Mouse (Mus musculus): ENCODE measurements around the gene Spef1. TPM values are rescaled to one million over a fixed set of nuclear protein-coding genes. Genes with fewer than 3 reads are reported as not detected.

Spef1 gene
- polyA plus RNA-seq, 1 experiment from 2014 or later = 9.4 TPM

GRCm38 (mm10) chr2:131145536-131145935 lies 41.5 kb downstream of the Spef1 start:
- H3K36me3 ChIP-seq (ENCODE audit: control insufficient read depth, insufficient read depth, low read length) = peaks cover 10% of the 10 kb centered on the region
- no peak for ATAC-seq (ENCODE audit: low FRiP score)
- no peaks in the 10 kb centered on the region for H3K9me3 ChIP-seq (ENCODE audit: control insufficient read depth, low read length)
- H3K4me1 ChIP-seq (replicated peaks; ENCODE audit: control insufficient read depth, insufficient read depth, low read length) = no peaks in the 10 kb centered on the region; the same call in 1 of the 2 replicates
- DNase-seq (ENCODE audit: low spot score) = no peak
- H3K27me3 ChIP-seq (ENCODE audit: control insufficient read depth, insufficient read depth, low read length) = no peaks in the 10 kb centered on the region
- no peak overlapping the region for H3K27ac ChIP-seq (ENCODE audit: low read depth, low read length)
- H3K9ac ChIP-seq (ENCODE audit: low read depth, low read length) = no peak overlapping the region
- H3K4me2 ChIP-seq (replicated peaks; ENCODE audit: low read depth, low read length) = no peak overlapping the region
- H3K4me3 ChIP-seq (ENCODE audit: low read depth, low read length) = no peak overlapping the region
- WGBS = 88% methylated on average over 2 of the region's 2 CpGs

GRCm38 (mm10) chr2:131145121-131145520 lies 42.0 kb downstream of the Spef1 start:
- ATAC-seq (ENCODE audit: low FRiP score) (no peak), DNase-seq (ENCODE audit: low spot score) (no peak)
- Histone ChIP-seq H3K27ac (ENCODE audit: low read depth, low read length) (no peak overlapping the region), H3K9ac (ENCODE audit: low read depth, low read length) (no peak overlapping the region), H3K9me3 (ENCODE audit: control insufficient read depth, low read length) (no peaks in the 10 kb centered on the region), H3K4me1 (replicated peaks; ENCODE audit: control insufficient read depth, insufficient read depth, low read length) (no peaks in the 10 kb centered on the region; the same call in 1 of the 2 replicates), H3K27me3 (ENCODE audit: control insufficient read depth, insufficient read depth, low read length) (no peaks in the 10 kb centered on the region), H3K4me2 (replicated peaks; ENCODE audit: low read depth, low read length) (no peak overlapping the region), H3K4me3 (ENCODE audit: low read depth, low read length) (no peak overlapping the region), H3K36me3 (ENCODE audit: control insufficient read depth, insufficient read depth, low read length) (peaks cover 10% of the 10 kb centered on the region)
- WGBS = 65% methylated on average over 13 of the region's 13 CpGs

GRCm38 (mm10) chr2:131143007-131143780 lies 43.9 kb downstream of the Spef1 start:
- DNase-seq (ENCODE audit: low spot score) (no peak), ATAC-seq (ENCODE audit: low FRiP score) (peak; percentile 10; the same call in 1 of the 2 replicates)
- Histone ChIP-seq H3K27ac (ENCODE audit: low read depth, low read length) (no peak overlapping the region), H3K4me3 (ENCODE audit: low read depth, low read length) (no peak overlapping the region), H3K9me3 (ENCODE audit: control insufficient read depth, low read length) (no peaks in the 10 kb centered on the region), H3K9ac (ENCODE audit: low read depth, low read length) (no peak overlapping the region), H3K4me1 (replicated peaks; ENCODE audit: control insufficient read depth, insufficient read depth, low read length) (no peaks in the 10 kb centered on the region; the same call in 1 of the 2 replicates), H3K36me3 (ENCODE audit: control insufficient read depth, insufficient read depth, low read length) (peaks cover 10% of the 10 kb centered on the region), H3K4me2 (replicated peaks; ENCODE audit: low read depth, low read length) (no peak overlapping the region), H3K27me3 (ENCODE audit: control insufficient read depth, insufficient read depth, low read length) (no peaks in the 10 kb centered on the region)
- WGBS = 67% methylated on average over 22 of the region's 22 CpGs

- Histone ChIP-seq H3K4me3 (ENCODE audit: low read depth, low read length) (no peak overlapping the region), H3K27me3 (ENCODE audit: control insufficient read depth, insufficient read depth, low read length) (no peaks in the 10 kb centered on the region), H3K4me2 (replicated peaks; ENCODE audit: low read depth, low read length) (no peak overlapping the region), H3K27ac (ENCODE audit: low read depth, low read length) (no peak overlapping the region), H3K36me3 (ENCODE audit: control insufficient read depth, insufficient read depth, low read length) (peaks cover 6% of the 10 kb centered on the region), H3K4me1 (replicated peaks; ENCODE audit: control insufficient read depth, insufficient read depth, low read length) (no peaks in the 10 kb centered on the region; the same call in 1 of the 2 replicates), H3K9me3 (ENCODE audit: control insufficient read depth, low read length) (no peaks in the 10 kb centered on the region), H3K9ac (ENCODE audit: low read depth, low read length) (no peak overlapping the region)
- peak; percentile 45 for ATAC-seq (ENCODE audit: low FRiP score)
- peak; percentile 77 for DNase-seq (ENCODE audit: low spot score)
- 29% methylated on average over 18 of the region's 18 CpGs for WGBS
Observed at GRCm38 (mm10) chr2:131142592-131142991, 44.5 kb downstream of the Spef1 start.

- Histone ChIP-seq H3K9me3 (ENCODE audit: control insufficient read depth, low read length) (no peaks in the 10 kb centered on the region), H3K4me2 (replicated peaks; ENCODE audit: low read depth, low read length) (no peak overlapping the region), H3K4me1 (replicated peaks; ENCODE audit: control insufficient read depth, insufficient read depth, low read length) (no peaks in the 10 kb centered on the region; the same call in 1 of the 2 replicates), H3K9ac (ENCODE audit: low read depth, low read length) (no peak overlapping the region), H3K36me3 (ENCODE audit: control insufficient read depth, insufficient read depth, low read length) (peaks cover 6% of the 10 kb centered on the region), H3K4me3 (ENCODE audit: low read depth, low read length) (no peak overlapping the region), H3K27me3 (ENCODE audit: control insufficient read depth, insufficient read depth, low read length) (no peaks in the 10 kb centered on the region), H3K27ac (ENCODE audit: low read depth, low read length) (no peak overlapping the region)
- DNase-seq (ENCODE audit: low spot score) (no peak), ATAC-seq (ENCODE audit: low FRiP score) (no peak)
- WGBS = 92% methylated on average over 8 of the region's 8 CpGs
Observed at GRCm38 (mm10) chr2:131141336-131141986, 45.6 kb downstream of the Spef1 start.

- no peak overlapping the region for H3K4me2 ChIP-seq (replicated peaks; ENCODE audit: low read depth, low read length)
- ATAC-seq (ENCODE audit: low FRiP score) (no peak), DNase-seq (ENCODE audit: low spot score) (no peak)
- no peak overlapping the region for H3K27ac ChIP-seq (ENCODE audit: low read depth, low read length)
- no peaks in the 10 kb centered on the region for H3K9me3 ChIP-seq (ENCODE audit: control insufficient read depth, low read length)
- H3K27me3 ChIP-seq (ENCODE audit: control insufficient read depth, insufficient read depth, low read length) = no peaks in the 10 kb centered on the region
- H3K9ac ChIP-seq (ENCODE audit: low read depth, low read length) = no peak overlapping the region
- whole genome bisulfite sequencing = 82% methylated on average over 5 of the region's 5 CpGs
- H3K4me3 ChIP-seq (ENCODE audit: low read depth, low read length) = no peak overlapping the region
- H3K4me1 ChIP-seq (replicated peaks; ENCODE audit: control insufficient read depth, insufficient read depth, low read length) = no peaks in the 10 kb centered on the region; the same call in 1 of the 2 replicates
- peaks cover 6% of the 10 kb centered on the region for H3K36me3 ChIP-seq (ENCODE audit: control insufficient read depth, insufficient read depth, low read length)
Observed at GRCm38 (mm10) chr2:131140533-131140905, 46.6 kb downstream of the Spef1 start.

GRCm38 (mm10) chr2:131139886-131140532 lies 47.1 kb downstream of the Spef1 start:
- Histone ChIP-seq H3K36me3 (ENCODE audit: control insufficient read depth, insufficient read depth, low read length) (peaks cover 6% of the 10 kb centered on the region), H3K4me3 (ENCODE audit: low read depth, low read length) (no peak overlapping the region), H3K27me3 (ENCODE audit: control insufficient read depth, insufficient read depth, low read length) (no peaks in the 10 kb centered on the region), H3K9ac (ENCODE audit: low read depth, low read length) (no peak overlapping the region), H3K4me2 (replicated peaks; ENCODE audit: low read depth, low read length) (no peak overlapping the region), H3K9me3 (ENCODE audit: control insufficient read depth, low read length) (no peaks in the 10 kb centered on the region), H3K27ac (ENCODE audit: low read depth, low read length) (no peak overlapping the region), H3K4me1 (replicated peaks; ENCODE audit: control insufficient read depth, insufficient read depth, low read length) (no peaks in the 10 kb centered on the region; the same call in 1 of the 2 replicates)
- DNase-seq (ENCODE audit: low spot score) = no peak
- WGBS = 67% methylated on average over 5 of the region's 5 CpGs
- no peak for ATAC-seq (ENCODE audit: low FRiP score)

GRCm38 (mm10) chr2:131139287-131139686 lies 47.8 kb downstream of the Spef1 start:
- 88% methylated on average over 5 of the region's 5 CpGs for WGBS
- ATAC-seq (ENCODE audit: low FRiP score) (no peak), DNase-seq (ENCODE audit: low spot score) (no peak)
- Histone ChIP-seq H3K4me3 (ENCODE audit: low read depth, low read length) (no peak overlapping the region), H3K4me1 (replicated peaks; ENCODE audit: control insufficient read depth, insufficient read depth, low read length) (no peaks in the 10 kb centered on the region; the same call in 1 of the 2 replicates), H3K9me3 (ENCODE audit: control insufficient read depth, low read length) (no peaks in the 10 kb centered on the region), H3K4me2 (replicated peaks; ENCODE audit: low read depth, low read length) (no peak overlapping the region), H3K9ac (ENCODE audit: low read depth, low read length) (no peak overlapping the region), H3K27ac (ENCODE audit: low read depth, low read length) (no peak overlapping the region), H3K27me3 (ENCODE audit: control insufficient read depth, insufficient read depth, low read length) (no peaks in the 10 kb centered on the region), H3K36me3 (ENCODE audit: control insufficient read depth, insufficient read depth, low read length) (no peaks in the 10 kb centered on the region; the same call in 1 of the 2 replicates)
